Mouse (Mus musculus) stomach, embryonic 14.5 days (tissue): ENCODE data around the gene Pcsk2. TPM values are rescaled to one million over a fixed set of nuclear protein-coding genes. Genes with fewer than 3 reads are reported as not detected.

Experiments
- ATAC-seq: fragments of 200-750 bp; cut with Nextera tagmentation; 2 replicates; pipeline ENCODE4 v1.8.0; 2017; ENCODE audit warnings: low read depth, moderate TSS enrichment; ENCODE audit not compliant: insufficient number of reproducible peaks, insufficient read depth, low FRiP score
- H3K27ac ChIP-seq: fragments of 300-500 bp; sonication (generic); 2 replicates; pipeline ENCODE4 v1.5.1; 2014; ENCODE audit warnings: mild to moderate bottlenecking, low read length, moderate library complexity, mixed read lengths
- H3K27me3 ChIP-seq: fragments of 300-500 bp; sonication (generic); 2 replicates; pipeline ENCODE4 v1.6.1; 2014; ENCODE audit warnings: low read length, control low read depth, mixed read lengths; ENCODE audit not compliant: control insufficient read depth, insufficient read depth
- H3K36me3 ChIP-seq: fragments of 300-500 bp; sonication (generic); 2 replicates; pipeline ENCODE4 v1.6.1; 2014; ENCODE audit warnings: mild to moderate bottlenecking, control low read depth, low read length, moderate library complexity, mixed read lengths; ENCODE audit not compliant: control insufficient read depth, insufficient read depth
- H3K4me1 ChIP-seq: fragments of 300-500 bp; sonication (generic); 2 replicates; pipeline ENCODE4 v1.6.1; 2014; ENCODE audit warnings: low read length, control low read depth, mixed read lengths; ENCODE audit not compliant: control insufficient read depth, insufficient read depth
- H3K4me2 ChIP-seq: fragments of 300-500 bp; sonication (generic); replicated peaks from 2 replicates; pipeline ENCODE4 v1.6.1; 2014; ENCODE audit warnings: low read depth, low read length, control low read depth
- H3K4me3 ChIP-seq: fragments of 300-500 bp; sonication (generic); 2 replicates; pipeline ENCODE4 v1.5.1; 2014; ENCODE audit warnings: low read depth, low read length, control low read depth
- H3K9ac ChIP-seq: fragments of 300-500 bp; sonication (generic); replicated peaks from 2 replicates; pipeline ENCODE4 v1.6.1; 2014; ENCODE audit warnings: low read depth, mild to moderate bottlenecking, control low read depth, low read length, moderate library complexity, mixed read lengths
- H3K9me3 ChIP-seq: fragments of 300-500 bp; sonication (generic); 2 replicates; pipeline ENCODE4 v1.6.1; 2016; ENCODE audit warnings: low read depth, low read length, control low read depth; ENCODE audit not compliant: control insufficient read depth
- WGBS: fragments of 180-500 bp; shearing (Covaris S2); extraction: QIAGEN DNeasy Blood & Tissue Kit; methylation state at CpG from one replicate; pipeline ENCODE4 v1.1.7; 2014; 5-methylcytosine and 5-hydroxymethylcytosine counted together
- polyA plus RNA-seq: library from polyadenylated mRNA; unstranded; fragments of >200 nt; fragmentation: Nextera tagmentation; extraction: Ambion mirVana; gene quantifications from 2 replicates; pipeline ENCODE4 v1.2.1, GENCODE M21; 2014

Pcsk2 gene
- polyA plus RNA-seq, 1 experiment from 2014 or later = 1.1 TPM

DNA sequence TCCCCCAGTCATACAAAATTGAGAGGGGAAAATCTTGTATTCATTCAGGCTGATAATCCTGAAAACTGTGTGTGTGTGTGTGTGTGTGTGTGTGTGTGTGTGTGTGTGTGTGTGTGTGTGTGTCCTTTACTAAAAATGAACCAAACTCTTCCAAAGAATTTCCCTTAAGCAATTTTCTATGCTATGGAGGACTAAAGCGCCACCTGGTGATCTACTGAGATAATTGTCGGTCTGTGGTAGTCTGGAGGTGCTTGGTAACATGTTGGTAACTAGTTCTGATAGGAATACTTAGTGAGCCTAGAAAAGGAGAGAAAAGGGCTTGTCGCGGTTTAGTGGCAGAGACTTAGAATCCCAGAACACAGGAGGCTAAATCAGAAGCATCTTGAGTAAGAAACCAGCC, 230.5 kb downstream of the Pcsk2 start:
- ATAC-seq = no peak
- H3K36me3 ChIP-seq = no peaks in the 10 kb centered on the region
- no peaks in the 10 kb centered on the region for H3K4me1 ChIP-seq
- peaks cover 5% of the 10 kb centered on the region; the same call in 1 of the 2 replicates for H3K9me3 ChIP-seq
- 8% methylated on average over 4 of the region's 4 CpGs for WGBS
- no peaks in the 10 kb centered on the region for H3K27me3 ChIP-seq
- no peak overlapping the region for H3K27ac ChIP-seq
- no peak overlapping the region for H3K4me3 ChIP-seq
- H3K9ac ChIP-seq = no peak overlapping the region
- H3K4me2 ChIP-seq = no peak overlapping the region

- Histone ChIP-seq H3K4me3 (no peak overlapping the region), H3K27me3 (no peaks in the 10 kb centered on the region), H3K4me1 (no peaks in the 10 kb centered on the region), H3K27ac (no peak overlapping the region), H3K9ac (no peak overlapping the region), H3K4me2 (no peak overlapping the region), H3K36me3 (no peaks in the 10 kb centered on the region), H3K9me3 (no peaks in the 10 kb centered on the region)
- ATAC-seq = no peak
- 75% methylated on average over 2 of the region's 2 CpGs for WGBS
Observed at GRCm38 (mm10) chr2:143780310-143780709, 234.4 kb downstream of the Pcsk2 start.

- Histone ChIP-seq H3K27me3 (no peaks in the 10 kb centered on the region), H3K9ac (no peak overlapping the region), H3K9me3 (no peaks in the 10 kb centered on the region), H3K4me3 (no peak overlapping the region), H3K36me3 (no peaks in the 10 kb centered on the region), H3K27ac (no peak overlapping the region), H3K4me1 (no peaks in the 10 kb centered on the region), H3K4me2 (no peak overlapping the region)
- ATAC-seq = no peak
- 79% methylated on average over 5 of the region's 5 CpGs for WGBS
Observed at GRCm38 (mm10) chr2:143789911-143790310, 244.0 kb downstream of the Pcsk2 start.

GRCm38 (mm10) chr2:143795858-143796257, 249.9 kb downstream of the Pcsk2 start:
- 80% methylated on average over 4 of the region's 4 CpGs for WGBS
- no peak overlapping the region for H3K4me3 ChIP-seq
- no peaks in the 10 kb centered on the region for H3K9me3 ChIP-seq
- H3K27ac ChIP-seq = no peak overlapping the region
- no peaks in the 10 kb centered on the region for H3K27me3 ChIP-seq
- no peak overlapping the region for H3K9ac ChIP-seq
- ATAC-seq = no peak
- no peak overlapping the region for H3K4me2 ChIP-seq
- no peaks in the 10 kb centered on the region for H3K4me1 ChIP-seq
- no peaks in the 10 kb centered on the region for H3K36me3 ChIP-seq

- H3K4me1 ChIP-seq = no peaks in the 10 kb centered on the region
- H3K4me2 ChIP-seq = no peak overlapping the region
- H3K27me3 ChIP-seq = no peaks in the 10 kb centered on the region
- ATAC-seq = no peak
- H3K36me3 ChIP-seq = no peaks in the 10 kb centered on the region
- no peak overlapping the region for H3K9ac ChIP-seq
- 72% methylated on average over 4 of the region's 4 CpGs for WGBS
- H3K9me3 ChIP-seq = no peaks in the 10 kb centered on the region
- no peak overlapping the region for H3K27ac ChIP-seq
- H3K4me3 ChIP-seq = no peak overlapping the region
Observed at GRCm38 (mm10) chr2:143796335-143797013, 250.5 kb downstream of the Pcsk2 start.

DNA sequence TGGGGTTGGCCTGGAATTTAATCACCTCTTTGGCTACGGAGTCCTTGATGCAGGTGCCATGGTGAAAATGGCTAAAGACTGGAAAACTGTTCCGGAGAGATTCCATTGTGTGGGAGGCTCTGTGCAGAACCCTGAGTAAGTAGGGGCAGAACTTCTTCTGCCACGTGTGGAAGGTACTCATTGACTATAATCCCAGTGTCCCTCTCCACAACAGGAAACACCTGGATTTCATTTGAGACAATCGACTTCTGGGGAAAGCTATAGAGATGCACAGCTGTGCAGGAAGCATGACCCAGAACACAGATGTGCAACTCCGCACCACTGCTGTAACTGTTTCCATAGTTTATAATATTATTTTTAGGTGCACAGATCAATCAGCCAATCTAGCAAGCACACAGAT, 255.1 kb downstream of the Pcsk2 start:
- Histone ChIP-seq H3K27me3 (no peaks in the 10 kb centered on the region), H3K9me3 (no peaks in the 10 kb centered on the region), H3K36me3 (no peaks in the 10 kb centered on the region), H3K4me2 (no peak overlapping the region), H3K4me3 (no peak overlapping the region), H3K4me1 (no peaks in the 10 kb centered on the region), H3K27ac (no peak overlapping the region), H3K9ac (no peak overlapping the region)
- no peak for ATAC-seq
- 76% methylated on average over 5 of the region's 5 CpGs for WGBS

DNA sequence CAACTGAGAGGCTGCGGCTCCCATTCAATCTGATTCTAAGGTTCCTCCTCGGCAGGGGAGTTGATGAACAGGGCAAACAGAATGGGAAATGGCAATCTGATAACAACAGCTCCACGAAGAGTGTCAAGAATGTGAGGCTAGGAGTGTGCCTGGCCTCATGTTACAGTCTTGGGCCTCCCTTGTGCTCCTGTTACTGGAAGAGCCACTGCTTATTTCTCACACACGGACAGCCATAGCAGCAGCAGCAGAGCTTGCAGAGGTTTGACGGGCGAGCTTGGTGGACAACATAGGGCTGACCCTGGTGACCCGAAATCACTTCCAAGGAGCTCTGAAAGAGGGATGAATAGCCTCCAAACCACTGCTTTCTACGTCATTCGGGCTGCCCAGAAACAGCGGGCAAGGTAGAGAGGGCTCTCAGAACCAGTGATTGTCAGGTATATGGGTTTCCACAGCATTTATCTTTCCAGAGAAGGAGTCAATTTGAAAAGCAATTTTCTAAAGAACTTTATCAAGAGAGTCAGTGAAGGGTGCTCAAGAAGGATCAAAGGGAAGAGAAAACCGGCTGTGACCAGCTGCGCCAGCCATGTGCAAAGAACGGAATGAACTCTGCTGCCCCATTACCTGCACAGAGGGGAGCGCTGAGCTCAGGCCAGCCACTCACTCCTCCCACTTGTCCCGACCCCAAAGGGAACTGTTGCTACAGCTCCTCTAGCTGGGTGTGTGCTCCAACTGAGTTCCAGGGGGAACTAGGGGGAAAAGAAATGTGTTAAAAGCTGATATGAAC, 260.4 kb downstream of the Pcsk2 start:
- no peak overlapping the region for H3K4me2 ChIP-seq
- H3K4me3 ChIP-seq = no peak overlapping the region
- no peak overlapping the region for H3K27ac ChIP-seq
- H3K27me3 ChIP-seq = no peaks in the 10 kb centered on the region
- H3K4me1 ChIP-seq = no peaks in the 10 kb centered on the region
- H3K9me3 ChIP-seq = no peaks in the 10 kb centered on the region
- H3K36me3 ChIP-seq = no peaks in the 10 kb centered on the region
- ATAC-seq = no peak
- H3K9ac ChIP-seq = no peak overlapping the region
- 56% methylated on average over 15 of the region's 15 CpGs for WGBS

DNA sequence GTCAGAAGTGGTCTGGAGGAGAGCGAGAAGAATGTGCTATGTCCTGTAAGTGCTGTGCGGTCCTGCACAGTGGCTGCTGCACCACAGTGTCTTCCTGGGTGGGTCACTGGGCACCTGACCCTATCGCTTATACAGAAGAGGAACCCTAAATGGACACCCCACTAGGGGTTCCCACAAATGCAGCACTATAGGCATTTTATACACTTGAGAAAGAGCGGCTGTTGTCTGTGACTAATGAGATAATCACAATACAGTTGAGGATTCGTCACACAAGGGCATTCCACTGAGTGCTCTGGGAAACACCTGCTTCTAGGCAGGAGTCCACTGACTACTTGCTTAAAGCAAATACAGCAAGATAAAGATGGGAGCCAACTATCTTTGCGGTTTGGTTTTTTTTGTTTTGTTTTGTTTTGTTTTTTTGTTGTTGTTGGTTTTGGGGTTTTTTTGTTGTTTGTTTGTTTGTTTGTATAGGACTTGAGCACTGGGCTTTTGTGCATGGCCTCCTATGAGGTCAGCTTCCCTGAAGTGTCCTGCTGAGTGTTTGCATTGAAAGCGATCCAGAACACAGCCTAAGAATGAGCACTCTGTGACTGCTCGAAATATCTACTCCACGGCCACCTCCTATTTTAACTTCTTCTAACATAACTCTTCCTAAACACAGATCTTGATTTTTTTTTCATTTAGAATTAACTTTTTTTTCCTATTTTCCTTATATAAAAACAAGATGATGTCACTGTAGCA, 261.1 kb downstream of the Pcsk2 start:
- H3K9me3 ChIP-seq = no peaks in the 10 kb centered on the region
- H3K4me1 ChIP-seq = no peaks in the 10 kb centered on the region
- H3K36me3 ChIP-seq = no peaks in the 10 kb centered on the region
- H3K4me3 ChIP-seq = no peak overlapping the region
- ATAC-seq = no peak
- no peak overlapping the region for H3K9ac ChIP-seq
- 76% methylated on average over 9 of the region's 9 CpGs for WGBS
- no peak overlapping the region for H3K4me2 ChIP-seq
- no peaks in the 10 kb centered on the region for H3K27me3 ChIP-seq
- H3K27ac ChIP-seq = no peak overlapping the region
